Mouse (Mus musculus): Measurements from ENCODE around the gene Slc43a3.

GRCm38 (mm10) chr2:85007729-85008128, 71.3 kb downstream of the Slc43a3 start:
- TF ChIP-seq CTCF (conservative IDR thresholded peaks at IDR 0.05; ENCODE audit: insufficient read depth, insufficient read length, low read depth, low read length) (no peak; the same call in 1 of the 2 replicates), POLR2A (IDR thresholded peaks at IDR 0.05; ENCODE audit: low read depth, low read length) (no peak)

Measured in kidney, adult 2 months (tissue).